In the genomic region with DNA sequence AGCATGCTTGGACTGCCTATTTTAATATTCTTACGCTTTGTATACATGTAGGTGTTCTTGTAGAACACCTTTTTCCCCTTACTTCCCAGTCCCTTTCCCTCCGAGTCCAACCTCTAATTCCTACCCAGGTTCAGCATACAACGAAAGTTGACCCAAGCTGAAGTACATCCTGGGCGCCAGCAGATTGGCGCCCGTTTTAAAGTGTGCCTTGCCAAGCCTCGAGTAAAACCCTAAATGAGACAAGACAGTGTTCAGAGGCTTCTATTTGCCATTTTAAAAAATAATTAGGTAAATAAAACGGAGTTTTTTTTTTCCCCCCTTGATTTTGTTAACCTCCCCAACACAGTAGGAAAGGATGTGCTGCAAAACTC, we compare ENCODE assay signal across 7 mouse cellular contexts. TPM values are rescaled to one million over a fixed set of nuclear protein-coding genes. Genes with fewer than 3 reads are reported as not detected.
DNase-seq lines count a peak whose midpoint lies in the region; ATAC-seq and TF ChIP-seq lines count a peak whose summit lies in the region.

No protein-coding gene starts in this region.

- H3K9me3 ChIP-seq in lung, embryonic 14.5 days (ENCODE audit: low read depth, low read length), result no peaks in the 10 kb centered on the region
- H3K9me3 ChIP-seq in embryonic facial prominence, embryonic 15.5 days (replicated peaks), result no peaks in the 10 kb centered on the region
- no peaks in the 10 kb centered on the region for H3K9me3 ChIP-seq in intestine, postnatal 0 days (ENCODE audit: control insufficient read depth)

- H3K27me3 ChIP-seq in lung, embryonic 14.5 days (ENCODE audit: insufficient read depth, low read length), result no peaks in the 10 kb centered on the region
- H3K27me3 ChIP-seq in embryonic facial prominence, embryonic 15.5 days, result no peaks in the 10 kb centered on the region
- no peaks in the 10 kb centered on the region for H3K27me3 ChIP-seq in intestine, postnatal 0 days (replicated peaks; ENCODE audit: control insufficient read depth, insufficient read depth, low read length)

- TF ChIP-seq CTCF in lung, embryonic 14.5 days (IDR thresholded peaks at IDR 0.05; ENCODE audit: low read depth), result no peak
- no peak for TF ChIP-seq CTCF in intestine, postnatal 0 days (IDR thresholded peaks at IDR 0.05; ENCODE audit: low read depth)
- TF ChIP-seq CTCF in olfactory bulb, adult 2 months (IDR thresholded peaks at IDR 0.05; ENCODE audit: insufficient read depth, low read depth, low read length), result no peak

- H3K4me2 ChIP-seq in lung, embryonic 14.5 days, result peak overlapping the region; percentile 68
- H3K4me2 ChIP-seq in embryonic facial prominence, embryonic 15.5 days (replicated peaks), result peak overlapping the region; percentile 64
- peak overlapping the region; percentile 65 for H3K4me2 ChIP-seq in intestine, postnatal 0 days (replicated peaks; ENCODE audit: low read depth)

- peak overlapping the region; percentile 78 for H3K9ac ChIP-seq in lung, embryonic 14.5 days
- H3K9ac ChIP-seq in embryonic facial prominence, embryonic 15.5 days, result 0 out of 2 replicates have a peak overlapping the region, but pooled peaks have one; percentile 65
- peak overlapping the region; percentile 76 for H3K9ac ChIP-seq in intestine, postnatal 0 days (ENCODE audit: low read depth, low read length)

- H3K27ac ChIP-seq in lung, embryonic 14.5 days (ENCODE audit: low read depth), result peak overlapping the region; percentile 97
- peak overlapping the region; percentile 95 for H3K27ac ChIP-seq in embryonic facial prominence, embryonic 15.5 days (replicated peaks)
- H3K27ac ChIP-seq in intestine, postnatal 0 days (ENCODE audit: low read depth, low read length), result peak overlapping the region; percentile 90
- peak overlapping the region; percentile 69; the same call in 1 of the 2 replicates for H3K27ac ChIP-seq in olfactory bulb, adult 2 months (ENCODE audit: insufficient read depth, low read depth, low read length)

- ATAC-seq in lung, embryonic 14.5 days (ENCODE audit: insufficient read depth), result no peak
- ATAC-seq in embryonic facial prominence, embryonic 15.5 days (ENCODE audit: insufficient number of reproducible peaks, low FRiP score, low TSS enrichment, low read depth), result no peak
- ATAC-seq in intestine, postnatal 0 days, result no peak

- DNase-seq in lung, embryonic 14.5 days, result peak; percentile 58
- no peak for DNase-seq in lung, postnatal 14 days
- DNase-seq in layer of hippocampus, adult 11-12 months (ENCODE audit: low spot score), result no peak
- DNase-seq in urinary bladder, postnatal 10 days (ENCODE audit: low spot score), result no peak

- no peaks in the 10 kb centered on the region for H3K36me3 ChIP-seq in lung, embryonic 14.5 days (ENCODE audit: insufficient read depth)
- H3K36me3 ChIP-seq in embryonic facial prominence, embryonic 15.5 days, result no peaks in the 10 kb centered on the region
- no peaks in the 10 kb centered on the region for H3K36me3 ChIP-seq in intestine, postnatal 0 days (ENCODE audit: control insufficient read depth, insufficient read depth)

- H3K4me3 ChIP-seq in lung, embryonic 14.5 days (ENCODE audit: low read depth, low read length), result peak overlapping the region; percentile 62
- peak overlapping the region; percentile 66 for H3K4me3 ChIP-seq in embryonic facial prominence, embryonic 15.5 days (replicated peaks)
- H3K4me3 ChIP-seq in intestine, postnatal 0 days (ENCODE audit: low read depth, low read length), result peak overlapping the region; percentile 80
- peak overlapping the region; percentile 65 for H3K4me3 ChIP-seq in olfactory bulb, adult 2 months (ENCODE audit: insufficient read depth, low read depth, low read length)

- H3K4me1 ChIP-seq in lung, embryonic 14.5 days (ENCODE audit: insufficient read depth), result peaks cover 6% of the 10 kb centered on the region; the same call in 1 of the 2 replicates
- peaks cover 17% of the 10 kb centered on the region for H3K4me1 ChIP-seq in embryonic facial prominence, embryonic 15.5 days
- 0 out of 2 replicates have a peak, but pooled peaks cover 6% of the 10 kb centered on the region for H3K4me1 ChIP-seq in intestine, postnatal 0 days (replicated peaks; ENCODE audit: control insufficient read depth, insufficient read depth, low read length)
- H3K4me1 ChIP-seq in olfactory bulb, adult 2 months (ENCODE audit: control insufficient read depth, insufficient read depth, low read length), result peaks cover 6% of the 10 kb centered on the region

- TF ChIP-seq POLR2A in olfactory bulb, adult 2 months (IDR thresholded peaks at IDR 0.05; ENCODE audit: insufficient read depth, low read depth, low read length), result no peak

- 31% methylated on average over 8 of the region's 8 CpGs for WGBS in lung, embryonic 14.5 days
- WGBS in embryonic facial prominence, embryonic 15.5 days, result 43% methylated on average over 8 of the region's 8 CpGs
- WGBS in intestine, postnatal 0 days, result 41% methylated on average over 8 of the region's 8 CpGs
- WGBS in olfactory bulb, adult 2 months, result 40% methylated on average over 8 of the region's 8 CpGs

RNA-seq across cellular contexts. Expression of a gene that starts 11.4 kb away (rescaled TPM):
- 27.7 and 29.6 TPM in 2 replicates for polyA plus RNA-seq in lung, embryonic 14.5 days (2014; fragmentation: Nextera tagmentation; extraction: Ambion mirVana)
- polyA plus RNA-seq in embryonic facial prominence, embryonic 15.5 days (2015; fragmentation: Nextera tagmentation; extraction: Ambion mirVana), result 18.8 and 22.3 TPM in 2 replicates
- 42.3 and 51.6 TPM in 2 replicates for polyA plus RNA-seq in intestine, postnatal 0 days (2015; fragmentation: Nextera tagmentation; extraction: Ambion mirVana)
- polyA plus RNA-seq in olfactory bulb, adult 2 months (2012; ENCODE audit: insufficient read depth, insufficient read length, low replicate concordance, missing spikeins), result not detected in 2 replicates

Comparison
In these comparisons a context has a peak if more than half of its experiments do, and no peak if none do; other contexts are left out.
1. RNA of a gene that starts 11.4 kb away (polyA plus RNA-seq): 42.3 to 51.6 TPM in intestine, postnatal 0 days, 27.7 to 29.6 TPM in lung, embryonic 14.5 days and 18.8 to 22.3 TPM in embryonic facial prominence, embryonic 15.5 days; not detected in olfactory bulb, adult 2 months; every median in the first group is over 10 times any median in the second.
2. Peak in every context shown above with its lines, with median percentiles within 50 percentile points of each other: H3K27ac ChIP-seq, H3K4me2 ChIP-seq, H3K4me3 ChIP-seq and H3K9ac ChIP-seq.